Mouse (Mus musculus): ENCODE data around the gene Olfr1402. TPM values are rescaled to one million over a fixed set of nuclear protein-coding genes. Genes with fewer than 3 reads are reported as not detected.

Olfr1402 gene
- not detected in 2 replicates for polyA plus RNA-seq (2015; fragmentation: Nextera tagmentation; extraction: Ambion mirVana)

DNA sequence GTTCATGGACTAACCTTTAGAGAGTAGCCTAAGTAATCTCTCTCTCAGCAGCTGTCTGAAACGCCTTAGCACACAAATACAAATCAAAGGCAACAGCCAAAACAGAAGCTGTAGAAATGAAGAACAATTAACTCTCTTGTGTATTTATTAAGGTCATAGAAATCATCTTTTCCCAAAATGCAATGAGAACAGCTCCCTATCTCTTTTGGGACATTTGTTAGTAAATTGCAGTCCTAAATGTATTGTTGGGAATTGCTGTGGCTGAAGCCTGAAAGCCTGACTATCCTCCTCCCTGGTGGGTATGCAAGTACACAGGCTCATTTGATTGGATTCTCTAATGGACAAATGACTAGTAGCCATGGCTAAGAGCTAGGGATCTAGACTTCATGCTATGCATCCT is at the start of gene Olfr1402:
Olfr1402 (minus strand) TSS at position 101 of the 400 bp plus-strand sequence.
- WGBS = 66% methylated on average over 1 of the region's 1 CpGs
- H3K4me2 ChIP-seq (replicated peaks) = no peak within 1 kb of the TSS
- no peaks in the 10 kb centered on the region for H3K36me3 ChIP-seq

DNA sequence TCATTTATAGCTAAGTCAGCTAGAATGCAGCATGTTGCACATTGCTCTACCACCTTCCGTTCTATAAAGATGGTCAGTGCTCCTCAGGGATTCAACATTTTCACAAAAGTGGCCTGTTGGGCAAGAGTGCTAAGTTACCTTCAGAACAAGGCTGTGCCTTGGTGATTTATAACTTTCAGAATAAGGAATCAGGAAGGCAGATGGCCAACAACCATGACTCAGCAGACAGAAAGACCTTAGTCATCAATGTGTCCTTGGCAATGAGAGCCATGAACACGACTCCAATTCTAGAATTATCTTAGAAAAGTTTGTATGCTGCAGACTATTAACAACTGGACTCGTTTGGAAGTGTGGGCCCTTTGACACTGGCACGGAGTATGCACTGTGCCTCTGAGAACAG is 33.5 kb upstream of the Olfr1402 start:
- ATAC-seq (replicated peaks) = no peak
- WGBS = 85% methylated on average over 4 of the region's 4 CpGs
- Histone ChIP-seq H3K36me3 (no peaks in the 10 kb centered on the region), H3K27ac (replicated peaks) (no peak overlapping the region), H3K9me3 (no peaks in the 10 kb centered on the region), H3K4me1 (no peaks in the 10 kb centered on the region), H3K4me3 (no peak overlapping the region), H3K9ac (replicated peaks) (no peak overlapping the region), H3K27me3 (no peaks in the 10 kb centered on the region), H3K4me2 (replicated peaks) (no peak overlapping the region)

More for the DNA sequence above, at the start of gene Olfr1402:
- Histone ChIP-seq H3K4me3 (no peak within 1 kb of the TSS), H3K27me3 (no peaks in the 10 kb centered on the region), H3K27ac (replicated peaks) (no peak within 1 kb of the TSS), H3K4me1 (no peaks in the 10 kb centered on the region), H3K9ac (replicated peaks) (no peak within 1 kb of the TSS), H3K9me3 (no peaks in the 10 kb centered on the region)
- ATAC-seq (replicated peaks) = no peak

DNA sequence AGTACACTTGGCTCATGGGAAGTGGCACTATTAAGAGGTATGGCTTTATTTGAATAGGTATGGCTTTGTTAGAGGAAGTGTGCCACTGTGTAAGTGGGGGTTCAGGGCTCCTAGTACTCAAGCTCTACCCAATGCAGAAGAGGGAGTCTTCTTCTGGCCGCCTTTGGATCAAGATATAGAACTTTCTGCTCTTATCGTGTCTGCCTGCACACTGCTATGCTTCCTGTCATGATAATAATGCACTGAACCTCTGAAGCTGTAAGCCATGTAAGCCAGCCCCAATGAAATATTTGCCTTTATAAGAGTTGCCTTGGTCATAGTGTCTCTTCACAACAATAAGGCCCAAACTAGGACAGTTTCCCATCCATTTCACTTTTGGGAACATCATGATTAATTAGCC is 16.8 kb upstream of the Olfr1402 start:
- Histone ChIP-seq H3K36me3 (no peaks in the 10 kb centered on the region), H3K4me1 (no peaks in the 10 kb centered on the region), H3K9ac (replicated peaks) (no peak overlapping the region), H3K4me2 (replicated peaks) (no peak overlapping the region), H3K4me3 (no peak overlapping the region), H3K9me3 (no peaks in the 10 kb centered on the region), H3K27ac (replicated peaks) (no peak overlapping the region), H3K27me3 (no peaks in the 10 kb centered on the region)
- ATAC-seq (replicated peaks) = no peak
- WGBS = 96% methylated on average over 2 of the region's 2 CpGs

DNA sequence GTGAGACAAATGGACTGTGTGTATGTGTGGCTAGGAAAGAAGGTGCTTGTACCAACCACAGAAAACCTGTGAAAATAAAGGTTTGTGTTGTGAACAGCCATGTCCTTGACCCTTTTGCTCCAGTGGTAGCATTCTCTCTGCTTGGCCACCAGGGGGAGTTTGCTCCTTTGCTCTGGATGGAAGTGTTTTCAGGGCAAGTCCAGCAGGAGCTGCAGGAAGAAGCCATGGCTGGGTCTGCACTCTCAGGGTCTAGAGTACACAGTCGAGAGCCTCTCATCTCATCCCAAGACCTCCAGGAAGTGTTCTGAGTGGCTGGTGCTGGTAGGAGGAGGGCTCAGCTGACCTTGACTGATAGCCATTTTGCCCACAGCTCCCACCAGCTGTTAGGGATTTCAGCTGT is 27.5 kb downstream of the Olfr1402 start:
- Histone ChIP-seq H3K36me3 (no peaks in the 10 kb centered on the region), H3K4me1 (no peaks in the 10 kb centered on the region), H3K4me3 (no peak overlapping the region), H3K27ac (replicated peaks) (no peak overlapping the region), H3K9me3 (no peaks in the 10 kb centered on the region), H3K9ac (replicated peaks) (no peak overlapping the region), H3K4me2 (replicated peaks) (no peak overlapping the region), H3K27me3 (no peaks in the 10 kb centered on the region)
- ATAC-seq (replicated peaks) = no peak
- 51% methylated on average over 1 of the region's 1 CpGs for WGBS

DNA sequence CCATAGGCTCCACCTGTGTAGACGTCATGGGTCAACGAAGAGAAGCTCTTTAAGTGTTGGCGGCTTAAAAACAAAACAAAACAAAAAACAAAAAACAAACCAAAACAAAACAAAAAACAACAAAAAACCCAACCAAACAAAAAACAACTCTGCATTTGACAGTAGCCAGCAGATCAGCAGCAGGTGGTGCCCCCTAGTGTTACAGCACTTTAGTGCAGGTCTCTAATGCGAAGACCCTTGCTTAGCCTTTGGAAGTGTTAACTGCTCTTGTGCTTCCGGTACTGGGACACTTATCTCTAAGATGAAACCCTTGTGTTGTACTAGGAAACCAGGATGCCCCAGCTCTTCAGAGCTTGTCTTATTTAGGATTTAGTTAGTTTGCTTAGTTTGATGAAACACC is 28.7 kb downstream of the Olfr1402 start:
- H3K4me1 ChIP-seq = no peaks in the 10 kb centered on the region
- H3K36me3 ChIP-seq = no peaks in the 10 kb centered on the region
- H3K27ac ChIP-seq (replicated peaks) = no peak overlapping the region
- H3K4me3 ChIP-seq = no peak overlapping the region
- no peak overlapping the region for H3K9ac ChIP-seq (replicated peaks)
- no peak overlapping the region for H3K4me2 ChIP-seq (replicated peaks)
- H3K9me3 ChIP-seq = no peaks in the 10 kb centered on the region
- H3K27me3 ChIP-seq = no peaks in the 10 kb centered on the region
- ATAC-seq (replicated peaks) = no peak
- 65% methylated on average over 5 of the region's 5 CpGs for WGBS

DNA sequence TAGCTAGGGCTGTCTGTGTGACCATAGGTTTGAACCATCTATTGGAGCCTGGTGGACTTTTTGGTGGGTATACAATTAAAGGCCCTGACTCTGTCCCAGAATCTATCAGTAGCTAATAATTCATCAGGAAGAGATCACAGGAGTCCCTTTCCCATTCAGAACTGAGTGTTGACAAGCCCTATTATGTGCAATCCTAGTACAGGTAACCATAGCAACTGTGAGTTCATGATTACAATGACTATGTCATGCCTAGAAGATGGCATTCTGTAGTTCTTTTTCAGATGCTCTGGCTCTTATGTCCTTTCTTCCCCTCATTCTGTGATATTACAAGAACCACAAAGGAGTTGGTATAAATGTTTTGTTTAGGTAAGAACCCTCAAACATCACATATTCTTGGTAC is 51.4 kb downstream of the Olfr1402 start:
- no peaks in the 10 kb centered on the region for H3K9me3 ChIP-seq
- ATAC-seq (replicated peaks) = no peak

DNA sequence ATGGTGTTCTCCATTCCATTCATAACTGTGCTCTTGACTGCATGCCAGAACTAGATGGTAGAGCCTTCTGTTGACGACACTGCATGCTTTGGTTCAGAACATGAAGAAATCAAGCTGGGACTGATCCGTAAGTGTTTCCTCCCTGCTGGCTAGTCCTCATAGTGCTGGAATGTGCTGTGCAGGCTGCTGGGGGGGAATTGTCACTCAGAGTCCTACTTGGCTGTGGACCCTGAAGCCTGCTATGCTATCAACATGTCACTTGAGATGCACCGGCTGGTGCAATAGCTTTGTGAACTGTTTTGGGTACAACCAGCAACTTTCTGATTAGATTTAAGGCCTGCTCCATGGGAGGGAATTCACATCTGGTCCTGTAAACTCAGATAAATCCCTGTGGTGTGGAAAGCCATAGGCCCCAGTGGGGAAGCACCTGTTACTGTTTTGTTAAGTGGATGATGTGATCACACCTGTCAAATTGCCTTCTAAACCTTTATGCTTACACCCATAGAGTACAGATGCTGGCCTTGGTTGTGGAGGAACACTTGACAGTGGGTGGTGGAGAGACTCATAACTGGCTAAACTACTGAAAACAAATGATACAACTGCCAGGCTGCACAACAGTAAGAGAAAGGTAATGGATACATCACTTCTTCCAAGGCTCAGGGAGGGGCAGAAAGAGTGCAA is 58.3 kb downstream of the Olfr1402 start:
- Histone ChIP-seq H3K27me3 (no peaks in the 10 kb centered on the region), H3K9ac (replicated peaks) (no peak overlapping the region), H3K27ac (replicated peaks) (no peak overlapping the region), H3K36me3 (no peaks in the 10 kb centered on the region), H3K9me3 (no peaks in the 10 kb centered on the region), H3K4me1 (no peaks in the 10 kb centered on the region), H3K4me2 (replicated peaks) (no peak overlapping the region), H3K4me3 (no peak overlapping the region)
- WGBS = 73% methylated on average over 3 of the region's 3 CpGs
- ATAC-seq (replicated peaks) = no peak

More for the DNA sequence above, 51.4 kb downstream of the Olfr1402 start:
- Histone ChIP-seq H3K9ac (replicated peaks) (no peak overlapping the region), H3K27ac (replicated peaks) (no peak overlapping the region), H3K36me3 (no peaks in the 10 kb centered on the region), H3K27me3 (no peaks in the 10 kb centered on the region), H3K4me2 (replicated peaks) (no peak overlapping the region), H3K4me3 (no peak overlapping the region), H3K4me1 (no peaks in the 10 kb centered on the region)

DNA sequence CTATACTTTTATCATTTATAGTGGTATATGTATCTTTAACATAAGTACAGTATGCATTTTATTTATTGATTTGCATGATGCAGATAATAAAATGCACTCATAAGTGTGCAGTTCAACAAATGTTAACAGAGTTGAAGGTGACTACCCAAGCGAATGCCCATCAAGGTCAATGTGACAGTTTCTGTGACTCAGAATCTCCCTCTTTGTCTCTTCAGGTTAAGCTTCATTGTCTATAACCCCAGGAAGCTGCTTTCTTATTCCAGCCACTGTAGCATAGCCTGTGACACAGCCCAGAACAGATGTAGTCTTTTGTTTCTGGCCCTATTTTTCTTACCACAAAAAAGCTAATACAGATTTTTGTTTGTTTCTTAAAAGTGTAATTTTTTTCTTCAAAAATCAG is 63.4 kb downstream of the Olfr1402 start:
- Histone ChIP-seq H3K4me3 (no peak overlapping the region), H3K9me3 (no peaks in the 10 kb centered on the region), H3K4me1 (no peaks in the 10 kb centered on the region), H3K27me3 (no peaks in the 10 kb centered on the region), H3K27ac (replicated peaks) (no peak overlapping the region), H3K36me3 (no peaks in the 10 kb centered on the region), H3K9ac (replicated peaks) (no peak overlapping the region), H3K4me2 (replicated peaks) (no peak overlapping the region)
- no peak for ATAC-seq (replicated peaks)
- 18% methylated on average over 1 of the region's 1 CpGs for WGBS

Other genes starting within 250 kb of the Olfr1402 start
- gene Bcl9, start 124.1 kb downstream of the Olfr1402 start, polyA plus RNA-seq (2015; fragmentation: Nextera tagmentation; extraction: Ambion mirVana) = 111 and 113 TPM in 2 replicates
- gene Chd1l, start 188.2 kb upstream of the Olfr1402 start, polyA plus RNA-seq (2015; fragmentation: Nextera tagmentation; extraction: Ambion mirVana) = 6.8 and 8.5 TPM in 2 replicates
- 0.66 and 1.0 TPM in 2 replicates for gene Fmo5, start 206.8 kb upstream of the Olfr1402 start, polyA plus RNA-seq (2015; fragmentation: Nextera tagmentation; extraction: Ambion mirVana)
- gene Prkab2, start 236.2 kb upstream of the Olfr1402 start, polyA plus RNA-seq (2015; fragmentation: Nextera tagmentation; extraction: Ambion mirVana) = 9.5 and 10.0 TPM in 2 replicates

Data from forebrain, embryonic 15.5 days (tissue).